Mouse (Mus musculus): Measurements from ENCODE around the gene Igsf6. TPM values are rescaled to one million over a fixed set of nuclear protein-coding genes. Genes with fewer than 3 reads are reported as not detected.
"Not testable (repeated sequence)": the region's sequence is repeated elsewhere in the genome, so short reads cannot be mapped to it uniquely, and the experiment has no call there.

Igsf6 gene
- polyA plus RNA-seq, 1 experiment = 0.52 TPM

DNA sequence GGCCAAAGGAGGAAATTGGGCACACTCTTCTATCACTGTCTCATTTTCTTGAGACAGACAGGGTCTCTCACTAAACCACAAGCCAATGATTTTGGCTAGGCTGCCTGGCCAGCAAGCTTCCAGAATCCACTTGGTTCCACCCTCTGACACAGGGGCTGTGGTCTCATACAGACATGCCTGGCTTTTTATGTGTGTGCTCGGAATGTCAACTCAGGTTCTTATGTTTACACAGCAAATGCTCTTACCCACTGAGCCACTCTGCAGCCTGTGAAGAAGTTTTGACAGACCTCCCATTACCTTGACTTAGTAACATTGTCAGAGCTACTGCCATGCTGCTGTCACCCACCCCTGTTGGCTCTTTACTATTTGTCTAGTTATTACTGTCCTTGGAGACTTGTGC is 32.4 kb downstream of the Igsf6 start:
- H3K4me1 ChIP-seq (ENCODE audit: control insufficient read depth, insufficient read depth, insufficient read length, low read length) = peaks cover 17% of the 10 kb centered on the region; the same call in 1 of the 2 replicates
- no peak for TF ChIP-seq POLR2A (IDR thresholded peaks at IDR 0.05; ENCODE audit: low read depth, low read length)
- H3K4me3 ChIP-seq (ENCODE audit: low read depth, low read length) = no peak overlapping the region
- H3K36me3 ChIP-seq (ENCODE audit: control insufficient read depth, insufficient read depth, low read length) = no peaks in the 10 kb centered on the region
- H3K27me3 ChIP-seq (ENCODE audit: control insufficient read depth, insufficient read depth, low read length) = no peaks in the 10 kb centered on the region
- 52% methylated on average over 1 of the region's 1 CpGs for WGBS
- no peak overlapping the region for H3K27ac ChIP-seq (ENCODE audit: insufficient read depth, low read depth, low read length)

- Histone ChIP-seq H3K4me1 (ENCODE audit: control insufficient read depth, insufficient read depth, insufficient read length, low read length) (peaks cover 19% of the 10 kb centered on the region; the same call in 1 of the 2 replicates), H3K27ac (ENCODE audit: insufficient read depth, low read depth, low read length) (no peak overlapping the region), H3K4me3 (ENCODE audit: low read depth, low read length) (no peak overlapping the region), H3K27me3 (ENCODE audit: control insufficient read depth, insufficient read depth, low read length) (no peaks in the 10 kb centered on the region), H3K36me3 (ENCODE audit: control insufficient read depth, insufficient read depth, low read length) (no peaks in the 10 kb centered on the region)
- 75% methylated on average over 4 of the region's 4 CpGs for WGBS
- no peak for TF ChIP-seq POLR2A (IDR thresholded peaks at IDR 0.05; ENCODE audit: low read depth, low read length)
- TF ChIP-seq CTCF (IDR thresholded peaks at IDR 0.05; ENCODE audit: extremely low read depth, insufficient read length, insufficient replicate concordance, low read depth, low read length) = no peak
Observed at GRCm38 (mm10) chr7:121040595-121040994, 33.8 kb downstream of the Igsf6 start.

DNA sequence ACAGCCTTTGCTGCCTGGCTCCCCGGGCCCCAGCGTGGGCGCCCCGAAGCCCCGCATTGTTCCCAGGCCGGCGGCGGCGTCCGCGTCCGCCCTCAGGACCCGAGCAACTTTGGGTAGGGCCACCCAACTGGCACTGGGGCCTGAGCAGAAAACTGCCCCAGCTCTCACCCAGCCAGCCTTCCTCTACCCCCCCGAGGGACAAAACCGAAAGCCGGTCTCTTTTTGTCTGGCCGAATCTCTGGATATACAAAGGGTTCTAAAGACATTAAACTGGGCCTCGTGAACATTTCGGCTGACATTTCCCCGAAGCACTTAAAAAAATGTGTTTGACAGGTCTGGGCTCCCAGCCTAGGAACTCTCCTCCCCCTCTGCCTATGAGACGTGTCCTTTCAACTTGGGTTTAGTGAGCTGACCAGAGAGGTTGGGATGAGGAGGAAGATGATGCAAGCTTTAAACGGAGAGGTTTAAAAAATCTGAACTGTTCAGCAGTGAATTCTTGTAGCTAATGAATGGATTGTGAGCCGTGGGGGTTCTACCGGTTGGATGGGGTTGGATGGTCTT is 39.1 kb downstream of the Igsf6 start:
- H3K4me1 ChIP-seq (ENCODE audit: control insufficient read depth, insufficient read depth, insufficient read length, low read length) = peaks cover 8% of the 10 kb centered on the region; the same call in 1 of the 2 replicates
- H3K27me3 ChIP-seq (ENCODE audit: control insufficient read depth, insufficient read depth, low read length) = no peaks in the 10 kb centered on the region
- peak overlapping the region; percentile 76 for H3K27ac ChIP-seq (ENCODE audit: insufficient read depth, low read depth, low read length)
- peak overlapping the region; percentile 97 for H3K4me3 ChIP-seq (ENCODE audit: low read depth, low read length)
- TF ChIP-seq CTCF (IDR thresholded peaks at IDR 0.05; ENCODE audit: extremely low read depth, insufficient read length, insufficient replicate concordance, low read depth, low read length) (no peak), POLR2A (IDR thresholded peaks at IDR 0.05; ENCODE audit: low read depth, low read length) (no peak)
- under 1% methylated on average over 24 of the region's 24 CpGs for WGBS
- no peaks in the 10 kb centered on the region for H3K36me3 ChIP-seq (ENCODE audit: control insufficient read depth, insufficient read depth, low read length)

- Histone ChIP-seq H3K27me3 (ENCODE audit: control insufficient read depth, insufficient read depth, low read length) (no peaks in the 10 kb centered on the region), H3K4me1 (ENCODE audit: control insufficient read depth, insufficient read depth, insufficient read length, low read length) (peaks cover 8% of the 10 kb centered on the region; the same call in 1 of the 2 replicates), H3K4me3 (ENCODE audit: low read depth, low read length) (peak overlapping the region; percentile 97), H3K27ac (ENCODE audit: insufficient read depth, low read depth, low read length) (peak overlapping the region; percentile 76), H3K36me3 (ENCODE audit: control insufficient read depth, insufficient read depth, low read length) (no peaks in the 10 kb centered on the region)
- TF ChIP-seq POLR2A (IDR thresholded peaks at IDR 0.05; ENCODE audit: low read depth, low read length) (no peak), CTCF (IDR thresholded peaks at IDR 0.05; ENCODE audit: extremely low read depth, insufficient read length, insufficient replicate concordance, low read depth, low read length) (no peak)
- WGBS = under 1% methylated on average over 63 of the region's 63 CpGs
Observed at GRCm38 (mm10) chr7:121034701-121035141, 39.7 kb downstream of the Igsf6 start.

- Histone ChIP-seq H3K4me1 (ENCODE audit: control insufficient read depth, insufficient read depth, insufficient read length, low read length) (peaks cover 8% of the 10 kb centered on the region; the same call in 1 of the 2 replicates), H3K27ac (ENCODE audit: insufficient read depth, low read depth, low read length) (peak within 1 kb of the TSS; percentile 76), H3K27me3 (ENCODE audit: control insufficient read depth, insufficient read depth, low read length) (no peaks in the 10 kb centered on the region), H3K36me3 (ENCODE audit: control insufficient read depth, insufficient read depth, low read length) (no peaks in the 10 kb centered on the region), H3K4me3 (ENCODE audit: low read depth, low read length) (peak within 1 kb of the TSS; percentile 97)
- TF ChIP-seq CTCF (IDR thresholded peaks at IDR 0.05; ENCODE audit: extremely low read depth, insufficient read length, insufficient replicate concordance, low read depth, low read length) (no peak), POLR2A (IDR thresholded peaks at IDR 0.05; ENCODE audit: low read depth, low read length) (peak; percentile 89)
- 2% methylated on average over 42 of the region's 43 CpGs for WGBS
Observed at GRCm38 (mm10) chr7:121033856-121034652, 40.3 kb downstream of the Igsf6 start, which contains the start of gene Mettl9. Gene Mettl9, plus strand, starts transcription at chr7:121034445.

DNA sequence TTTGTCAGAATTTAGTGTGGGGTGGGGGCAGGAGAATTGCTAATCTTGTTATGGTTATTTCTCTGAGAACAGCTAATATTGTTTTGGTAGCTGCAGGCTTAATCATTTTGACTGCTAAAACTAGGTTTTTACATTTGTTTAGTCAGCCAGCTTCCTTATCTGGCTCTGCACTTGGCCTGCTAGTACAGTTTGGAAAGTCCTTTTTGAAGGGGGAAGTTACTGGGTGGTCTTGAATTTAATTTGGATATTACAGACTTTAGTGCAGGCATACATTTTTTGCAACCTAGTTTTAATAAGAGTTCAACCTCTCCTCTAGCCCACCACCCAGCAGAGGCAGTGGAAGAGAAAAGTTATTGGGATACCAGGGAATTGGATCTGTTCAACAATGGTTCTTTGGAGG is 44.4 kb downstream of the Igsf6 start:
- not testable (repeated sequence) for H3K36me3 ChIP-seq (ENCODE audit: control insufficient read depth, insufficient read depth, low read length); H3K27me3 ChIP-seq (ENCODE audit: control insufficient read depth, insufficient read depth, low read length); H3K27ac ChIP-seq (ENCODE audit: insufficient read depth, low read depth, low read length); H3K4me3 ChIP-seq (ENCODE audit: low read depth, low read length); H3K4me1 ChIP-seq (ENCODE audit: control insufficient read depth, insufficient read depth, insufficient read length, low read length)

- Histone ChIP-seq H3K27me3 (ENCODE audit: control insufficient read depth, insufficient read depth, low read length) (0 out of 2 replicates have a peak, but pooled peaks cover 3% of the 10 kb centered on the region), H3K4me3 (ENCODE audit: low read depth, low read length) (no peak overlapping the region), H3K27ac (ENCODE audit: insufficient read depth, low read depth, low read length) (no peak overlapping the region), H3K4me1 (ENCODE audit: control insufficient read depth, insufficient read depth, insufficient read length, low read length) (no peaks in the 10 kb centered on the region), H3K36me3 (ENCODE audit: control insufficient read depth, insufficient read depth, low read length) (no peaks in the 10 kb centered on the region)
- TF ChIP-seq POLR2A (IDR thresholded peaks at IDR 0.05; ENCODE audit: low read depth, low read length) = no peak
- TF ChIP-seq CTCF (IDR thresholded peaks at IDR 0.05; ENCODE audit: extremely low read depth, insufficient read length, insufficient replicate concordance, low read depth, low read length) = no peak
- WGBS = 34% methylated on average over 3 of the region's 3 CpGs
Observed at GRCm38 (mm10) chr7:121026300-121026699, 48.1 kb downstream of the Igsf6 start.
